Comparison of ENCODE assay signal across 7 mouse cellular contexts in genomic region chr2:30719611-30720290, GRCm38 (mm10).
DNase-seq lines count a peak whose midpoint lies in the region; ATAC-seq lines count a peak whose summit lies in the region.

No protein-coding gene starts in this region.

- peak overlapping the region; percentile 40 for H3K4me2 ChIP-seq in embryonic facial prominence, embryonic 11.5 days (ENCODE audit: low read depth, low read length)
- peak overlapping the region; percentile 70 for H3K4me2 ChIP-seq in hindbrain, embryonic 16.5 days (ENCODE audit: low read length)

- peaks cover 46% of the 10 kb centered on the region for H3K4me1 ChIP-seq in embryonic facial prominence, embryonic 11.5 days (ENCODE audit: control insufficient read depth, insufficient read depth, low read length)
- peaks cover 75% of the 10 kb centered on the region for H3K4me1 ChIP-seq in hindbrain, embryonic 16.5 days (ENCODE audit: control insufficient read depth, insufficient read depth, low read depth, low read length)

- WGBS in embryonic facial prominence, embryonic 11.5 days = 24% methylated on average over 7 of the region's 8 CpGs
- WGBS in hindbrain, embryonic 16.5 days = 13% methylated on average over 6 of the region's 8 CpGs

- peak overlapping the region; percentile 97 for H3K27ac ChIP-seq in embryonic facial prominence, embryonic 11.5 days (replicated peaks; ENCODE audit: low read depth, low read length)
- peak overlapping the region; percentile 94 for H3K27ac ChIP-seq in hindbrain, embryonic 16.5 days (ENCODE audit: low read depth, low read length)

- no peaks in the 10 kb centered on the region for H3K27me3 ChIP-seq in embryonic facial prominence, embryonic 11.5 days (ENCODE audit: control insufficient read depth, insufficient read depth, low read length)
- no peaks in the 10 kb centered on the region for H3K27me3 ChIP-seq in hindbrain, embryonic 16.5 days (replicated peaks; ENCODE audit: control insufficient read depth, insufficient read depth, low read length)

- peak overlapping the region; percentile 1; the same call in 1 of the 2 replicates for H3K4me3 ChIP-seq in embryonic facial prominence, embryonic 11.5 days (ENCODE audit: low read depth, low read length)
- 0 out of 2 replicates have a peak overlapping the region, but pooled peaks have one; percentile 33 for H3K4me3 ChIP-seq in hindbrain, embryonic 16.5 days (ENCODE audit: low read length)

- no peaks in the 10 kb centered on the region for H3K36me3 ChIP-seq in embryonic facial prominence, embryonic 11.5 days (replicated peaks; ENCODE audit: control insufficient read depth, insufficient read depth, low read depth, low read length)
- H3K36me3 ChIP-seq in hindbrain, embryonic 16.5 days (ENCODE audit: control insufficient read depth, insufficient read depth, low read length) = no peaks in the 10 kb centered on the region

- DNase-seq in 3134 (ENCODE audit: extremely low read depth, insufficient read length, low spot score) = peak; percentile 72
- peak; percentile 65 for DNase-seq in 3T3-L1 (ENCODE audit: low read depth, low spot score)
- DNase-seq in embryonic facial prominence, embryonic 11.5 days (ENCODE audit: low spot score) = no peak
- DNase-seq in lung, postnatal 14 days = peak; percentile 23

- no peaks in the 10 kb centered on the region for H3K9me3 ChIP-seq in embryonic facial prominence, embryonic 11.5 days (replicated peaks; ENCODE audit: control insufficient read depth, low read length)
- H3K9me3 ChIP-seq in hindbrain, embryonic 16.5 days (ENCODE audit: control insufficient read depth, low read length) = no peaks in the 10 kb centered on the region

- H3K9ac ChIP-seq in embryonic facial prominence, embryonic 11.5 days (replicated peaks; ENCODE audit: low read length) = peak overlapping the region; percentile 67
- H3K9ac ChIP-seq in hindbrain, embryonic 16.5 days (ENCODE audit: low read depth, low read length) = peak overlapping the region; percentile 70

- ATAC-seq in embryonic facial prominence, embryonic 11.5 days (replicated peaks; ENCODE audit: insufficient number of reproducible peaks, low FRiP score, low TSS enrichment, low read depth) = no peak
- ATAC-seq in hindbrain, embryonic 16.5 days = no peak
- ATAC-seq in granulocyte monocyte progenitor cell, adult 5-6 weeks (replicated peaks; ENCODE audit: poor library complexity, severe bottlenecking) = no peak
- ATAC-seq in activated CD4-positive, CD25-positive, alpha-beta regulatory T cell, adult 4 months = no peak
